8 mouse cellular contexts compared by ENCODE assay signal in genomic region chr11:94473707-94474543, GRCm38 (mm10). TPM values are rescaled to one million over a fixed set of nuclear protein-coding genes. Genes with fewer than 3 reads are reported as not detected.
A peak's percentile ranks its signal among the peaks of the same experiment; 100 is the strongest.
DNase-seq lines count a peak whose midpoint lies in the region; ATAC-seq and TF ChIP-seq lines count a peak whose summit lies in the region.

Gene Cacna1g, minus strand, starts transcription at chr11:94474198.

- no peak for TF ChIP-seq CTCF in forebrain, postnatal 0 days (IDR thresholded peaks at IDR 0.05; ENCODE audit: low read depth)
- TF ChIP-seq CTCF in liver, postnatal 0 days (IDR thresholded peaks at IDR 0.05; ENCODE audit: low read depth): no peak

- intact Hi-C loops in heart, postnatal 25 days (cut with DNase I): no loop called here

- peak within 1 kb of the TSS; percentile 72 for H3K4me3 ChIP-seq in forebrain, postnatal 0 days (ENCODE audit: low read depth, low read length)
- peak within 1 kb of the TSS; percentile 49 for H3K4me3 ChIP-seq in liver, postnatal 0 days (ENCODE audit: low read depth, low read length)
- peak within 1 kb of the TSS; percentile 80 for H3K4me3 ChIP-seq in neural tube, embryonic 14.5 days (ENCODE audit: low read depth, low read length)

- TF ChIP-seq EP300 in liver, postnatal 0 days (IDR thresholded peaks at IDR 0.05; ENCODE audit: low read depth): no peak

- H3K27ac ChIP-seq in forebrain, postnatal 0 days (ENCODE audit: low read depth, low read length): peak within 1 kb of the TSS; percentile 60
- no peak within 1 kb of the TSS for H3K27ac ChIP-seq in liver, postnatal 0 days (ENCODE audit: low read depth)
- H3K27ac ChIP-seq in neural tube, embryonic 14.5 days (ENCODE audit: low read depth, low read length): peak within 1 kb of the TSS; percentile 76

- peak; percentile 73 for DNase-seq in MN1 (ENCODE audit: low spot score)
- peak; percentile 79 for DNase-seq in cerebellum, adult 8-10 months
- peak; percentile 90 for DNase-seq in forebrain, postnatal 0 days
- DNase-seq in heart, postnatal 25 days (ENCODE audit: low spot score): peak; percentile 87
- peak; percentile 83 to 85 for DNase-seq in layer of hippocampus, adult 18-20 months (ENCODE audit: low spot score in 2 of 2)
- peak; percentile 76 for DNase-seq in liver, postnatal 0 days
- peak; percentile 81 for DNase-seq in testis, postnatal 14 days (ENCODE audit: low spot score)

- no peaks in the 10 kb centered on the region for H3K36me3 ChIP-seq in forebrain, postnatal 0 days (ENCODE audit: insufficient read depth)
- no peaks in the 10 kb centered on the region for H3K36me3 ChIP-seq in liver, postnatal 0 days (replicated peaks; ENCODE audit: insufficient read depth, low read length)
- H3K36me3 ChIP-seq in neural tube, embryonic 14.5 days (ENCODE audit: control insufficient read depth, insufficient read depth, low read length): no peaks in the 10 kb centered on the region

- H3K4me2 ChIP-seq in forebrain, postnatal 0 days (ENCODE audit: low read depth): peak within 1 kb of the TSS; percentile 90
- H3K4me2 ChIP-seq in liver, postnatal 0 days (ENCODE audit: low read depth, low read length): peak within 1 kb of the TSS; percentile 80
- peak within 1 kb of the TSS; percentile 95 for H3K4me2 ChIP-seq in neural tube, embryonic 14.5 days (ENCODE audit: low read depth, low read length)

- peaks cover 23% of the 10 kb centered on the region for H3K4me1 ChIP-seq in forebrain, postnatal 0 days (ENCODE audit: insufficient read depth)
- peaks cover 8% of the 10 kb centered on the region for H3K4me1 ChIP-seq in liver, postnatal 0 days (ENCODE audit: insufficient read depth)
- peaks cover 37% of the 10 kb centered on the region for H3K4me1 ChIP-seq in neural tube, embryonic 14.5 days (ENCODE audit: control insufficient read depth, insufficient read depth, low read length)

- ATAC-seq in forebrain, postnatal 0 days: peak; percentile 92
- peak; percentile 85 for ATAC-seq in liver, postnatal 0 days
- ATAC-seq in neural tube, embryonic 14.5 days (ENCODE audit: low read depth): peak; percentile 91

- peak within 1 kb of the TSS; percentile 68 for H3K9ac ChIP-seq in forebrain, postnatal 0 days
- 0 out of 2 replicates have a peak within 1 kb of the TSS, but pooled peaks have one; percentile 11 for H3K9ac ChIP-seq in liver, postnatal 0 days (replicated peaks)
- H3K9ac ChIP-seq in neural tube, embryonic 14.5 days (replicated peaks; ENCODE audit: low read depth, low read length): peak within 1 kb of the TSS; percentile 96

- H3K9me3 ChIP-seq in forebrain, postnatal 0 days (ENCODE audit: low read length): no peaks in the 10 kb centered on the region
- H3K9me3 ChIP-seq in liver, postnatal 0 days (ENCODE audit: low read length): no peaks in the 10 kb centered on the region
- no peaks in the 10 kb centered on the region for H3K9me3 ChIP-seq in neural tube, embryonic 14.5 days (ENCODE audit: control insufficient read depth, low read length)

- peaks cover 6% of the 10 kb centered on the region for H3K27me3 ChIP-seq in forebrain, postnatal 0 days (ENCODE audit: insufficient read depth, low read length)
- peaks cover 81% of the 10 kb centered on the region for H3K27me3 ChIP-seq in liver, postnatal 0 days (ENCODE audit: insufficient read depth, low read length)
- H3K27me3 ChIP-seq in neural tube, embryonic 14.5 days (ENCODE audit: control insufficient read depth, insufficient read depth, low read length): peaks cover 2% of the 10 kb centered on the region

- WGBS in forebrain, postnatal 0 days: 2% methylated on average over 52 of the region's 71 CpGs
- WGBS in liver, postnatal 0 days (ENCODE audit: insufficient replicate concordance): 0% methylated on average over 41 of the region's 71 CpGs
- 0% methylated on average over 36 of the region's 71 CpGs for WGBS in neural tube, embryonic 14.5 days

RNA-seq across cellular contexts. Expression of gene Cacna1g, which starts in this region (rescaled TPM):
- total RNA-seq in forebrain, postnatal 0 days (2014; rRNA removed): 47.1 and 62.9 TPM in 2 replicates
- 5.3 and 5.8 TPM in 2 replicates for polyA plus RNA-seq in forebrain, postnatal 0 days (2015; fragmentation: Nextera tagmentation; extraction: Ambion mirVana)
- 10 to 100 TPM; 15.4 to 21.5 TPM for total RNA-seq in heart, postnatal 25 days (2021)
- 10 to 100 TPM; 53.2 to 59.2 TPM for total RNA-seq in layer of hippocampus, adult 18-20 months (2021)
- 0.14 and 0.29 TPM in 2 replicates for polyA plus RNA-seq in liver, postnatal 0 days (2015; fragmentation: Nextera tagmentation; extraction: Ambion mirVana)
- 14.3 and 22.5 TPM in 2 replicates for polyA plus RNA-seq in neural tube, embryonic 14.5 days (2014; fragmentation: Nextera tagmentation; extraction: Ambion mirVana)

Comparison
In these comparisons a context has a peak if more than half of its experiments do, and no peak if none do; other contexts are left out.
1. Peak in DNase-seq, ATAC-seq, H3K4me3 ChIP-seq, H3K9ac ChIP-seq and H3K4me2 ChIP-seq in liver, postnatal 0 days; RNA of the gene not detected or under 1 TPM.
2. H3K9ac ChIP-seq: peak in every context shown above with its lines; median percentile 96 in neural tube, embryonic 14.5 days; 68 in forebrain, postnatal 0 days; 11 in liver, postnatal 0 days.